Mouse (Mus musculus) liver, embryonic 13.5 days (tissue): ENCODE results near the gene Crebl2. TPM values are rescaled to one million over a fixed set of nuclear protein-coding genes. Genes with fewer than 3 reads are reported as not detected.

Source experiments
- ATAC-seq: fragments of 200-750 bp; cut with Nextera tagmentation; 2 replicates; pipeline ENCODE4 v1.8.0; 2017; ENCODE audit warnings: low read depth, mild to moderate bottlenecking, moderate number of reproducible peaks, moderate library complexity
- DNase-seq: peaks from one replicate; pipeline ENCODE4 v3.0.0; 2022
- H3K27ac ChIP-seq: fragments of 300-500 bp; sonication (generic); 2 replicates; pipeline ENCODE4 v1.5.1; 2015; ENCODE audit warnings: moderate library complexity, mild to moderate bottlenecking, inconsistent platforms
- H3K27me3 ChIP-seq: fragments of 300-500 bp; sonication (generic); 2 replicates; pipeline ENCODE4 v1.6.1; 2015; ENCODE audit warnings: mild to moderate bottlenecking, inconsistent platforms
- H3K36me3 ChIP-seq: fragments of 300-500 bp; sonication (generic); 2 replicates; pipeline ENCODE4 v1.6.1; 2015; ENCODE audit warnings: mild to moderate bottlenecking, inconsistent platforms
- H3K4me1 ChIP-seq: fragments of 300-500 bp; sonication (generic); replicated peaks from 2 replicates; pipeline ENCODE4 v1.6.1; 2015; ENCODE audit warnings: inconsistent platforms
- H3K4me2 ChIP-seq: fragments of 300-500 bp; sonication (generic); 2 replicates; pipeline ENCODE4 v1.6.1; 2015; ENCODE audit warnings: inconsistent platforms, mild to moderate bottlenecking, moderate library complexity
- H3K4me3 ChIP-seq: fragments of 300-500 bp; sonication (generic); replicated peaks from 2 replicates; pipeline ENCODE4 v1.5.1; 2015; ENCODE audit warnings: mild to moderate bottlenecking, inconsistent platforms
- H3K9ac ChIP-seq: fragments of 300-500 bp; sonication (generic); 2 replicates; pipeline ENCODE4 v1.6.1; 2015; ENCODE audit warnings: mild to moderate bottlenecking, inconsistent platforms
- H3K9me3 ChIP-seq: fragments of 300-500 bp; sonication (generic); replicated peaks from 2 replicates; pipeline ENCODE4 v1.6.1; 2016; ENCODE audit warnings: inconsistent platforms
- WGBS: fragments of 180-500 bp; shearing (Covaris S2); methylation state at CpG from one replicate; pipeline ENCODE4 v1.1.7; 2015; ENCODE audit not compliant: insufficient replicate concordance; 5-methylcytosine and 5-hydroxymethylcytosine counted together
- polyA plus RNA-seq: library from polyadenylated mRNA; unstranded; fragments of >200 nt; fragmentation: Nextera tagmentation; extraction: Ambion mirVana; gene quantifications from 2 replicates; pipeline ENCODE4 v1.2.1, GENCODE M21; 2015

Crebl2 gene
- polyA plus RNA-seq, 1 experiment from 2014 or later = 1.3 TPM

DNA sequence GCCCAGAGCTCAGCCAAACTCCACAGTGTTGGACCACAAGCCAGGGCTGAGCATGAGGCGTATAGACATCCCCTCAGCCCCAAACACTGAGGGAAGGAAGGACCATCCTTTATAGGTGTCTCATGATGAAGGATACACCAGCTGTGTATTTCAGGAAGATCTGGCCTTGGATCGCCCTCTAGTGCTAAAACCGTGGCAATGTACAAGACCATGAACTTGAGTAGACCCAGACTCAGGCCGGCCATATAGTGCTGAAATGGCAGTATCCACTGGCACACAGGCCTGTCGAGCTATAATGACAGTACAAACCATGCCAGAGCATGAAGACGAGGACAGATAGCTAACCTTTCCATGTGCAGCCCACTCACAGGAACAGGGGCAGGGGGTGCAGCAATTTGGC, 46.8 kb downstream of the Crebl2 start:
- WGBS = 54% methylated on average over 6 of the region's 6 CpGs
- H3K9me3 ChIP-seq = no peaks in the 10 kb centered on the region
- no peak overlapping the region for H3K4me3 ChIP-seq
- no peaks in the 10 kb centered on the region for H3K36me3 ChIP-seq
- no peak overlapping the region for H3K27ac ChIP-seq
- ATAC-seq (peak; percentile 52; the same call in 1 of the 2 replicates), DNase-seq (no peak)
- H3K27me3 ChIP-seq = no peaks in the 10 kb centered on the region
- H3K4me2 ChIP-seq = no peak overlapping the region
- peaks cover 8% of the 10 kb centered on the region; the same call in 1 of the 2 replicates for H3K4me1 ChIP-seq
- no peak overlapping the region for H3K9ac ChIP-seq

DNA sequence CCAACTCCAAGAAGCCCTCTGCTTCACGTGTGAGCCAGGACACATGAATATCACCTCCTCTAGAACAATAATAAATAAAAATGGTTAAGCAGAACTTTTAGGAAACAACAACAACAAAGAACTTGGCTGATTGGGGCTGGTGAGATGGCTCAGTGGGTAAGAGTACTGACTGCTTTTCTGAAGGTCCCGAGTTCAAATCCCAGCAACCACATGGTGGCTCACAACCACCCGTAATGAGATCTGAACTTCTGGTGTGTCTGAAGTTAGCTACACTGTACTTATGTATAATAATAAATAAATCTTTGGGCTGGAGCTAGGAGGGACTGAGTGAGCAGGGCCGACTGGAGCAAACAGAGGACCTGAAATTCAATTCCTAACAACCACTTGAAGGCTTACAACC, 47.3 kb downstream of the Crebl2 start:
- WGBS = 78% methylated on average over 4 of the region's 4 CpGs
- H3K4me1 ChIP-seq = peaks cover 8% of the 10 kb centered on the region; the same call in 1 of the 2 replicates
- H3K27me3 ChIP-seq = no peaks in the 10 kb centered on the region

DNA sequence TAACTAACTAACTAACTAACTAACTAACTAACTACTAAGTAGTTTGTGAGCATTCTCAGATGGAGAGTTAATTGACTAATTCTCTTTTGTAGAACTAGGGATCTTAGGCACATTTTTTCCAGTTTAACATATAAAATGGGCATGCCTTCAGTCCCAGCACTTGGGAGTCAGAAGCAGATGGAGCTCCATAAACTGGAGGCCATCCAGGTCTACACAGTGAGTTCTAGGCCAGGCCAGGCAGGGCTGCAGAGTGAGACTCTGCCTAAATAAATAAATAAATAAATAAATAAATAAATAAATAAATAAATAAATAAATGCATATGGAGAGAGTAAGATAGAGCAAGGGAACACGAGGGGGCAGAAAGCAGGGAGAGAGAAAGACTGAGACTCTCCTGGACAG, 47.9 kb downstream of the Crebl2 start:
- Histone ChIP-seq H3K4me2 (no peak overlapping the region), H3K4me1 (peaks cover 8% of the 10 kb centered on the region; the same call in 1 of the 2 replicates), H3K9ac (no peak overlapping the region), H3K36me3 (no peaks in the 10 kb centered on the region), H3K27me3 (no peaks in the 10 kb centered on the region), H3K4me3 (no peak overlapping the region), H3K27ac (no peak overlapping the region), H3K9me3 (no peaks in the 10 kb centered on the region)
- 62% methylated on average over 1 of the region's 1 CpGs for WGBS
- no peak for DNase-seq
- no peak for ATAC-seq

More for the DNA sequence above, 47.3 kb downstream of the Crebl2 start:
- Histone ChIP-seq H3K27ac (no peak overlapping the region), H3K9me3 (no peaks in the 10 kb centered on the region), H3K4me3 (no peak overlapping the region), H3K36me3 (no peaks in the 10 kb centered on the region), H3K9ac (no peak overlapping the region), H3K4me2 (no peak overlapping the region)
- no peak for ATAC-seq
- no peak for DNase-seq

DNA sequence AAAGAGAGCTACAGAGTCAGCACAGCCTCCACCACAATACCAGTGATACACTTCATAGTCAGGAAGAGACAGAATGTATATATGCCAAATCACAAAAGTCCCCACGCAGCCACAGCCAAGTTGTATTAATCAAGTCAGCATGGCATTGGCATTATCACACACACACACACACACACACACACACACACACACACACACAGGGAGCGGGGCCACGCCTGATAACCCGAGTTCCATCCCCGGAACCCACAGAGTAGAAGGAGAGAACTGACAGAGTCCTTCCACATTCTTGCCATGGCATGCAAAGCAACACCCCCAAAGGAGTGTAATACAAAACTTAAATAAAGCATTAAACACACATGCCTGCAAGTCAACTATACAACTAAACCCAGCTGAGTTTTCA, 49.6 kb downstream of the Crebl2 start:
- Histone ChIP-seq H3K36me3 (no peaks in the 10 kb centered on the region), H3K4me3 (no peak overlapping the region), H3K4me2 (no peak overlapping the region), H3K9ac (no peak overlapping the region), H3K27ac (no peak overlapping the region), H3K9me3 (no peaks in the 10 kb centered on the region), H3K27me3 (no peaks in the 10 kb centered on the region), H3K4me1 (peaks cover 8% of the 10 kb centered on the region; the same call in 1 of the 2 replicates)
- WGBS = 51% methylated on average over 5 of the region's 5 CpGs
- DNase-seq (no peak), ATAC-seq (no peak; the same call in 1 of the 2 replicates)

DNA sequence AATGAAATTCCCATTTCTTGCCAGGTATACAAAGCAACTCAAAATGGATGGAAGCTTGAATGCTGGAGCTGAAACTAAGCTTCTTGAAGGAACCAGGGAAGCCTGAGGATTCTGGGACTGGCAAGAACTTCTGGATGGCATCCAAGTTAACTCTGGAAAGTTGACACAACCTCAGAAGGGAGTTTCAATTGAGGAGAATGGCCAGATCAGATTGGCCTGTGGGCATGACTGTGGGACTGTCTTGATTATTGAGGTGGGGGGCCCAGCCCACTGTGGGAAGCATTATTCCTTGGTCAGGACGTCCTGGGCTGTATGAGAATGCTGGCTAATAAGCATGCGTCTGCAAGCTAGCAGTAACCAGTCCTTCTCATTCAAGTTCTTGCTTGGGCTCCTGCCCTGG, 50.1 kb downstream of the Crebl2 start:
- no peak for DNase-seq
- Histone ChIP-seq H3K36me3 (no peaks in the 10 kb centered on the region), H3K4me2 (no peak overlapping the region), H3K27ac (no peak overlapping the region), H3K9me3 (no peaks in the 10 kb centered on the region), H3K27me3 (no peaks in the 10 kb centered on the region), H3K4me3 (no peak overlapping the region), H3K9ac (no peak overlapping the region), H3K4me1 (peaks cover 8% of the 10 kb centered on the region; the same call in 1 of the 2 replicates)
- 50% methylated on average over 2 of the region's 2 CpGs for WGBS
- no peak for ATAC-seq

DNA sequence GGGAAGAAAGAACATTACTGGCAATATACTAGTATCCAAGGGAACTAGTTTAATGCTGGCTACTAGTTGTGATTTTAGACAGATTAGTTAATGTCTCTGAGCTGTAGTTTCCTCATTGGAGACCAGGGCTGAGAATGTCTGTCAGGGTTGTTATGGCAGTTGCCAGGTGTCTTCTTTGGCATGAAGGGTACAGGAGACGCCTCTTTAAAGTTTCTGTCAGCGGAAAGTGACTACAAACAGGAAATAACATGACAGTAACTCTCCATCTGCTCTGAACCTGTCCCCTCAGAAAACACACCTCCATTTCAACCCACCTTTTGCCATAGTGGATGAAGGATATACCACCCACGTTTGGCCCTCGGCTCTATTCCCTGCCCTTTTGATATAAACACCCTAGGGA, 53.7 kb downstream of the Crebl2 start:
- H3K9ac ChIP-seq = no peak overlapping the region
- H3K4me3 ChIP-seq = no peak overlapping the region
- no peaks in the 10 kb centered on the region for H3K36me3 ChIP-seq
- no peak for DNase-seq
- H3K27ac ChIP-seq = no peak overlapping the region
- peaks cover 8% of the 10 kb centered on the region; the same call in 1 of the 2 replicates for H3K4me1 ChIP-seq
- ATAC-seq = no peak
- 71% methylated on average over 4 of the region's 4 CpGs for WGBS
- no peak overlapping the region for H3K4me2 ChIP-seq
- H3K9me3 ChIP-seq = no peaks in the 10 kb centered on the region
- H3K27me3 ChIP-seq = peaks cover 10% of the 10 kb centered on the region

DNA sequence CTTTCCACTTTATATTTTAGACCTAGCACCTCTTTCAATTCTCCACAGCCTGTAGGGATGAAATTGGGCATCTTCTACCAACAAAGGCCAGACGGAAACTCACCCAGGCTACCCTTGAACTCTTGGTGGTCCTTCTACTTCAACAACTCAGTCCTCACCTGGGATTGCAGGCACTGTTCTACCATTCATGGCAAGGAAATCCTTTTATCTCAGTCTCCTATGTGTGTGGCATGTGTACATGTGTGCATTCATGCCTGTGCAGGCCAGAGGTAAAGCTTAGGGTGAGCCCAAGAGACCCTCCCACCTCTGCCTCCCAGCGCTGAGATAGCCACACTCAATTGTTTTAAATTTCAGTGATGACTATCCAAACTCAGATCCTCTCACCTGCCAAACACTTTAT, 55.6 kb downstream of the Crebl2 start:
- ATAC-seq (no peak), DNase-seq (no peak)
- H3K9me3 ChIP-seq = no peaks in the 10 kb centered on the region
- no peak overlapping the region for H3K27ac ChIP-seq
- peaks cover 10% of the 10 kb centered on the region for H3K27me3 ChIP-seq
- H3K36me3 ChIP-seq = no peaks in the 10 kb centered on the region
- H3K4me3 ChIP-seq = no peak overlapping the region
- H3K4me1 ChIP-seq = 0 out of 2 replicates have a peak, but pooled peaks cover 4% of the 10 kb centered on the region
- H3K9ac ChIP-seq = no peak overlapping the region
- WGBS = 87% methylated on average over 2 of the region's 2 CpGs
- H3K4me2 ChIP-seq = no peak overlapping the region

DNA sequence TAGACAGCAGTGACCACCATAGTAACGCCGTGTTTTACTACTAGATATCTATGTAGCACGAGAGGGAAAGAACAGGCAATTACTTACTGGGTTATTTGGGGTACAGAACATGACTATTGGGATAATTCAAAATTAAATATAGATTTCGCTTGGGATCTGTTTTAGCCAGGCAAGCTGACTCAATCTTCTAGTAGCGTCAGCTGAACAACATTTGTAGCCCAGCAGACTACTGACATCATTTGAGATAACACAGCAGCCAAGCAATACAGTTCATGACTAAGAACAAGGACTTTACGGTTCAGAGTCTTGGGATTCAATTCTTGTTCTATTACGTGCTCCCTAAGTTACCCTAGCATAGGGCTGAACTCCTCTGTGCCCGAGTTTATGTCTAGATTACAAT, 56.5 kb downstream of the Crebl2 start:
- Histone ChIP-seq H3K9me3 (no peaks in the 10 kb centered on the region), H3K27me3 (peaks cover 10% of the 10 kb centered on the region), H3K4me1 (0 out of 2 replicates have a peak, but pooled peaks cover 5% of the 10 kb centered on the region), H3K4me3 (no peak overlapping the region), H3K36me3 (no peaks in the 10 kb centered on the region), H3K4me2 (no peak overlapping the region), H3K9ac (no peak overlapping the region), H3K27ac (no peak overlapping the region)
- DNase-seq (no peak), ATAC-seq (no peak)
- 73% methylated on average over 8 of the region's 8 CpGs for WGBS

DNA sequence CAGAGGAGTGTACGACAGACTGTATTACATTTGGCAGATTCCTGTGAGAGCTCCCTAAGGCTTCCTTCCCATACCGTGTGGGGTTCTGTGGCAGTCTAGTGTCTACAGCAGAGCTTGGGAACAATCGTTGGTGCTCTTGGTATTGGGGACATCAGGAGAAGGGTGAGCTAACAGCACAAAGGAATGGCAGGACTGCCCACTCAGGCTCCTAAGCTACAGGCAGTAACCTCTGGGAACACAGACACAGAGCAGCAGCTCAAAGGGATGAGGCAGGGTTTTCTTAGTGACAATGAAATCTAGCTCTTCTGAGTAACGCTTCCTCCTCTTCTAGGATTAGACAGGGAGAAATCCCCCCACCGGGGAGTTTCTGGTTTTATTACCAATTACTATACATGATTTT, 57.1 kb downstream of the Crebl2 start:
- no peak overlapping the region for H3K4me2 ChIP-seq
- WGBS = 58% methylated on average over 5 of the region's 5 CpGs

DNA sequence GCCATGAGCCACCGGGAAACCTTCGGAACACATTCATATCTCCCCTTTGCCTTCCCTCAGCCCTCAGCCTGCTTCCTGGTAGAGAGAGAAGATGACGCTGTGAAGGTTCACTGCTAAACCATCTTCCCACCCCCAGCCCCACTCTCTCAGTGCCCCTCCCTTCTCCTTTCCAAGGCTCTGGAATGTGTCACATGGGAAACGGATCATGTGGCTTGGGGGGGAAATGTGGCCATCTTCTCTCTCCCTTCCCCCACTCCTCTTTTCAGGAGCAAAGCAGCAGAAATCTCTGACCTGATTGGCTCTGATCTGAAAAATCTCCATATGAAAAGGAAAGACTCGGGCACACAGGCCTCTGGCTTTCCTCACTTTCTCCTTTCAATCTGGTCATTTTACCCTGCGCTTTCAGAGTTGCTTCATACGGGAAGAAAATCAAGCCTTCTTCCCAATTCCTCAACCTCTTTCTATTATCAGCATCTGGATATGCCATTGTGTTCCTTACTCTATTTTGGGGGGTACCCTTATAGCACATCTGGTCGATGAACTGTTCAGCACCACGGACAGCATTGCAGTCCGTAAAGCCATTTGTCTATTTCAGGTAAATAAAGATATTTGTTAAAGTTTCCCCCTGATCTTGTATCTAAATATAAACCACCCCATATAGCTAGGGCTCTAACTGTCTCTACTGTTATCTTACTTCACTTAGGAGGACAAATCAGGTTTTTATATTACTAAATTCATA, 57.9 kb downstream of the Crebl2 start:
- WGBS = 18% methylated on average over 10 of the region's 10 CpGs
- Histone ChIP-seq H3K4me2 (no peak overlapping the region), H3K9me3 (no peaks in the 10 kb centered on the region), H3K4me3 (no peak overlapping the region), H3K27ac (no peak overlapping the region), H3K27me3 (peaks cover 10% of the 10 kb centered on the region), H3K9ac (no peak overlapping the region), H3K4me1 (0 out of 2 replicates have a peak, but pooled peaks cover 5% of the 10 kb centered on the region), H3K36me3 (no peaks in the 10 kb centered on the region)
- DNase-seq (no peak), ATAC-seq (no peak)

More for the DNA sequence above, 57.1 kb downstream of the Crebl2 start:
- Histone ChIP-seq H3K27me3 (peaks cover 10% of the 10 kb centered on the region), H3K4me3 (no peak overlapping the region), H3K27ac (no peak overlapping the region), H3K9me3 (no peaks in the 10 kb centered on the region), H3K36me3 (no peaks in the 10 kb centered on the region), H3K9ac (no peak overlapping the region), H3K4me1 (0 out of 2 replicates have a peak, but pooled peaks cover 5% of the 10 kb centered on the region)
- no peak for ATAC-seq
- no peak for DNase-seq

DNA sequence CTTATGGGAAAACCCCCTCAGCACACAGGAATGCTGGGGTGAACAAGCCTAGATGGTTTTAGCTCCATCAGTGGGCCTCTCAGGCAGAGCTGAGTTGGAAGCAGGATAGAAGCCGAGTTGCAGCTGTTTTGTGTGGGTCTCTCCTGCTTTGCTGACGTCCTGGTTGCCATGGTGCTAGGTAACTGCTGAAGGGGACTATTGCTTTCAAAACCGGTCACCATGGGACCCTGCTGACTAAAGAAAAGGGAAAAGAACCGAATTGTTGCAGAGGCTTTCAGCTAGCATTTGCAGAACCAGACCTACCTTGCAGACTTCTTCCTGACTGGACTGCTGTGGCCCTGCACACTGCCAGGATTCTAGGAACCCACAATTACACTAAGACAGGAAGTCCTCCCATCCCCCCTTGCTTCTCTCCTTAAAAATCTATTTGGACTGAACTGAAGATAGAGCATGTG, 58.6 kb downstream of the Crebl2 start:
- no peak overlapping the region for H3K4me2 ChIP-seq
- H3K4me3 ChIP-seq = no peak overlapping the region
- no peak overlapping the region for H3K27ac ChIP-seq
- no peak overlapping the region for H3K9ac ChIP-seq
- peaks cover 10% of the 10 kb centered on the region for H3K27me3 ChIP-seq
- DNase-seq = no peak
- H3K36me3 ChIP-seq = no peaks in the 10 kb centered on the region
- H3K4me1 ChIP-seq = 0 out of 2 replicates have a peak, but pooled peaks cover 5% of the 10 kb centered on the region
- no peak for ATAC-seq
- no peaks in the 10 kb centered on the region for H3K9me3 ChIP-seq
- WGBS = 14% methylated on average over 4 of the region's 4 CpGs

DNA sequence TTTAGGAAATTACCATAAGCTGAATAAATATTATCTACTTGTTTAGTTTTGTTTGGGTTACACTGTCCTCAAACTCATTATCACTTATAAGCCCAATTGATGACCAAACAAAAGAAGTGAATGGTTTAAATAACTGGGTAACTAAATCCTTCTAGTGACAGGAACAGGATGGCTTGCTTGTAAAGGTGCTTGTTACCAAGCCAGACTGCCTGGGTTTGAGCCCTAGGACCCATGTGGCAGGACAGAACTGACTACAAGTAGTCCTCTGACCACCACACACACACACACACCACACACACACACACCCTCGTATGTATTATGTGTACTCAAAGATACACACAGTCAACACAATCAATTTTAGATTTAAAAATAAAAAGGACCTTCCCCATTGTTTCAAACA, 59.8 kb downstream of the Crebl2 start:
- no peak overlapping the region for H3K27ac ChIP-seq
- no peak for DNase-seq

More for the DNA sequence above, 59.8 kb downstream of the Crebl2 start:
- no peaks in the 10 kb centered on the region for H3K36me3 ChIP-seq
- no peak for ATAC-seq
- no peaks in the 10 kb centered on the region for H3K9me3 ChIP-seq
- 0 out of 2 replicates have a peak, but pooled peaks cover 5% of the 10 kb centered on the region for H3K4me1 ChIP-seq
- no peak overlapping the region for H3K4me2 ChIP-seq
- no peak overlapping the region for H3K4me3 ChIP-seq
- peaks cover 10% of the 10 kb centered on the region for H3K27me3 ChIP-seq
- 56% methylated on average over 1 of the region's 1 CpGs for WGBS
- no peak overlapping the region for H3K9ac ChIP-seq
